Mouse (Mus musculus) testis, adult 2 months (tissue): ENCODE results near the gene Klf13.

Experiments
- CTCF ChIP-seq: fragments of 200-500 bp; IDR thresholded peaks from 2 replicates; pipeline ENCODE4 v1.5.1; 2012; ENCODE audit warnings: low read depth, mild to moderate bottlenecking, inconsistent platforms, low read length, moderate library complexity; ENCODE audit not compliant: control insufficient read depth, insufficient read depth, insufficient replicate concordance
- POLR2A ChIP-seq: fragments of 200-500 bp; IDR thresholded peaks from 2 replicates; pipeline ENCODE4 v1.6.1; 2012; ENCODE audit warnings: low read depth, mild to moderate bottlenecking, inconsistent platforms, low read length, moderate library complexity; ENCODE audit not compliant: control insufficient read depth

DNA sequence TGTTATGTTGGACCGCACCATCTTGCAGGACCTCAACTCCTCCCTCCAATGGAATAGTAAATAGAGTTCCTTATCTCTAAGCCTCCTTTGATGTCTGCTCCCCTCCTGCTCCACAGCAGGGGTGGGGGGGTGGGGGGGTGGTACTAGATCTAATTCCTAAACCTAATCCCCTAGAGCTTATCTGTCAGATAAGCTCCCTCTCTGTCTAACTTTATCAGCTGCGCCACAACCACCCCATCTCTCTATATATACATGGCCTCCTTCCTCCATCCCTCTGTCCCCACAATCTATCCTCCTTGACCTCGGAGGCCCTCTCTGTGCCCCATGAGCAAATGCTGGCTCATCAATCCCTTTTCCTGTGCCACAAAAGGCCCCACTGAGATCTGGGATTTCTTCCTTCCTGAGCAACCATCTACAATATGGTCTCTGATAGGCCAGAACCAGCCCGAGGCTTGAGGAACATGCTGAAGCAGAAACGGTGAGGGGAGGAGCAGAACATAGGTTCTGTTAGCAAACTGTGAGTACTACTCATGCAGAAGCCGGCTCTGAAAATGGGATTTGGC, 70.3 kb downstream of the Klf13 start:
- TF ChIP-seq CTCF (no peak), POLR2A (no peak)
